Mouse (Mus musculus): ENCODE data around the gene Nup210. TPM values are rescaled to one million over a fixed set of nuclear protein-coding genes. Genes with fewer than 3 reads are reported as not detected.

Gene Nup210
- polyA plus RNA-seq, 1 experiment from 2014 or later = 15.8 TPM

- Histone ChIP-seq H3K27ac (replicated peaks) (no peak overlapping the region; the same call in 1 of the 2 replicates), H3K36me3 (replicated peaks) (no peaks in the 10 kb centered on the region), H3K4me3 (no peak overlapping the region), H3K9me3 (no peaks in the 10 kb centered on the region), H3K4me1 (peaks cover 21% of the 10 kb centered on the region), H3K27me3 (replicated peaks; ENCODE audit: low read depth, poor library complexity, severe bottlenecking) (peaks cover 35% of the 10 kb centered on the region)
- WGBS = 26% methylated on average over 3 of the region's 3 CpGs
- no peak for DNase-seq (ENCODE audit: low spot score)
Measured at GRCm38 (mm10) chr6:91003310-91003995, 113.2 kb downstream of the Nup210 start.

GRCm38 (mm10) chr6:91001566-91001965 is 115.1 kb downstream of the Nup210 start:
- WGBS = 38% methylated on average over 7 of the region's 7 CpGs
- Histone ChIP-seq H3K4me3 (no peak overlapping the region), H3K4me1 (peaks cover 21% of the 10 kb centered on the region)

GRCm38 (mm10) chr6:91000819-91001525 is 115.7 kb downstream of the Nup210 start:
- H3K27ac ChIP-seq (replicated peaks) = no peak overlapping the region; the same call in 1 of the 2 replicates
- peak; percentile 43 for DNase-seq (ENCODE audit: low spot score)
- H3K36me3 ChIP-seq (replicated peaks) = no peaks in the 10 kb centered on the region
- peak overlapping the region; percentile 44 for H3K4me3 ChIP-seq
- 9% methylated on average over 15 of the region's 15 CpGs for WGBS
- H3K9me3 ChIP-seq = no peaks in the 10 kb centered on the region
- peaks cover 35% of the 10 kb centered on the region for H3K27me3 ChIP-seq (replicated peaks; ENCODE audit: low read depth, poor library complexity, severe bottlenecking)
- H3K4me1 ChIP-seq = peaks cover 21% of the 10 kb centered on the region

More at GRCm38 (mm10) chr6:91001566-91001965, 115.1 kb downstream of the Nup210 start:
- H3K9me3 ChIP-seq = no peaks in the 10 kb centered on the region
- peaks cover 35% of the 10 kb centered on the region for H3K27me3 ChIP-seq (replicated peaks; ENCODE audit: low read depth, poor library complexity, severe bottlenecking)
- DNase-seq (ENCODE audit: low spot score) = no peak
- H3K27ac ChIP-seq (replicated peaks) = no peak overlapping the region
- H3K36me3 ChIP-seq (replicated peaks) = no peaks in the 10 kb centered on the region

- peaks cover 21% of the 10 kb centered on the region for H3K4me1 ChIP-seq
- no peak overlapping the region for H3K4me3 ChIP-seq
- H3K36me3 ChIP-seq (replicated peaks) = no peaks in the 10 kb centered on the region
- no peak overlapping the region for H3K27ac ChIP-seq (replicated peaks)
- WGBS = 92% methylated on average over 4 of the region's 4 CpGs
- H3K27me3 ChIP-seq (replicated peaks; ENCODE audit: low read depth, poor library complexity, severe bottlenecking) = peaks cover 35% of the 10 kb centered on the region
- H3K9me3 ChIP-seq = no peaks in the 10 kb centered on the region
- DNase-seq (ENCODE audit: low spot score) = no peak
Measured at GRCm38 (mm10) chr6:90999176-90999575, 117.5 kb downstream of the Nup210 start.

GRCm38 (mm10) chr6:90997025-90997424 is 119.6 kb downstream of the Nup210 start:
- H3K4me3 ChIP-seq = no peak overlapping the region
- no peak overlapping the region for H3K27ac ChIP-seq (replicated peaks)
- H3K4me1 ChIP-seq = peaks cover 14% of the 10 kb centered on the region
- H3K36me3 ChIP-seq (replicated peaks) = no peaks in the 10 kb centered on the region
- H3K27me3 ChIP-seq (replicated peaks; ENCODE audit: low read depth, poor library complexity, severe bottlenecking) = peaks cover 26% of the 10 kb centered on the region
- DNase-seq (ENCODE audit: low spot score) = no peak
- WGBS = 91% methylated on average over 3 of the region's 3 CpGs
- peaks cover 4% of the 10 kb centered on the region; the same call in 1 of the 2 replicates for H3K9me3 ChIP-seq

- no peak overlapping the region for H3K27ac ChIP-seq (replicated peaks)
- H3K4me3 ChIP-seq = no peak overlapping the region
- no peak for DNase-seq (ENCODE audit: low spot score)
- peaks cover 17% of the 10 kb centered on the region for H3K27me3 ChIP-seq (replicated peaks; ENCODE audit: low read depth, poor library complexity, severe bottlenecking)
- WGBS = 88% methylated on average over 2 of the region's 2 CpGs
- no peaks in the 10 kb centered on the region for H3K36me3 ChIP-seq (replicated peaks)
- H3K4me1 ChIP-seq = peaks cover 7% of the 10 kb centered on the region
- peaks cover 4% of the 10 kb centered on the region; the same call in 1 of the 2 replicates for H3K9me3 ChIP-seq
Measured at GRCm38 (mm10) chr6:90996181-90996580, 120.4 kb downstream of the Nup210 start.

- Histone ChIP-seq H3K27ac (replicated peaks) (peak within 1 kb of the TSS; percentile 78), H3K36me3 (replicated peaks) (no peaks in the 10 kb centered on the region), H3K9me3 (peaks cover 4% of the 10 kb centered on the region; the same call in 1 of the 2 replicates), H3K4me3 (peak within 1 kb of the TSS; percentile 74), H3K4me1 (peaks cover 40% of the 10 kb centered on the region), H3K27me3 (replicated peaks; ENCODE audit: low read depth, poor library complexity, severe bottlenecking) (peaks cover 41% of the 10 kb centered on the region)
- peak; percentile 99 for DNase-seq (ENCODE audit: low spot score)
- WGBS = under 1% methylated on average over 39 of the region's 39 CpGs
Measured at GRCm38 (mm10) chr6:90988648-90989317, 127.8 kb downstream of the Nup210 start, which contains the start of gene Iqsec1. Gene Iqsec1 (minus strand): TSS chr6:90988685.

GRCm38 (mm10) chr6:90988299-90988625 is 128.4 kb downstream of the Nup210 start:
- WGBS = 9% methylated on average over 59 of the region's 59 CpGs
- Histone ChIP-seq H3K27ac (replicated peaks) (peak overlapping the region; percentile 78), H3K36me3 (replicated peaks) (no peaks in the 10 kb centered on the region), H3K4me1 (peaks cover 40% of the 10 kb centered on the region), H3K9me3 (peaks cover under 1% of the 10 kb centered on the region; the same call in 1 of the 2 replicates), H3K4me3 (peak overlapping the region; percentile 74), H3K27me3 (replicated peaks; ENCODE audit: low read depth, poor library complexity, severe bottlenecking) (peaks cover 46% of the 10 kb centered on the region)
- no peak for DNase-seq (ENCODE audit: low spot score)

- H3K27me3 ChIP-seq (replicated peaks; ENCODE audit: low read depth, poor library complexity, severe bottlenecking) = peaks cover 46% of the 10 kb centered on the region
Measured at GRCm38 (mm10) chr6:90987561-90988298, 128.9 kb downstream of the Nup210 start.

GRCm38 (mm10) chr6:90984101-90984500 is 132.5 kb downstream of the Nup210 start:
- Histone ChIP-seq H3K4me1 (peaks cover 36% of the 10 kb centered on the region), H3K4me3 (no peak overlapping the region)
- 50% methylated on average over 3 of the region's 3 CpGs for WGBS

More at GRCm38 (mm10) chr6:90987561-90988298, 128.9 kb downstream of the Nup210 start:
- H3K4me3 ChIP-seq = peak overlapping the region; percentile 74
- peak overlapping the region; percentile 77 for H3K27ac ChIP-seq (replicated peaks)
- H3K4me1 ChIP-seq = peaks cover 40% of the 10 kb centered on the region
- WGBS = under 1% methylated on average over 76 of the region's 76 CpGs
- no peaks in the 10 kb centered on the region; the same call in 1 of the 2 replicates for H3K9me3 ChIP-seq
- H3K36me3 ChIP-seq (replicated peaks) = no peaks in the 10 kb centered on the region
- DNase-seq (ENCODE audit: low spot score) = peak; percentile 70

GRCm38 (mm10) chr6:90974279-90974678 is 142.3 kb downstream of the Nup210 start:
- peaks cover 8% of the 10 kb centered on the region for H3K4me1 ChIP-seq
- H3K4me3 ChIP-seq = no peak overlapping the region
- 83% methylated on average over 2 of the region's 2 CpGs for WGBS
- no peaks in the 10 kb centered on the region for H3K27me3 ChIP-seq (replicated peaks; ENCODE audit: low read depth, poor library complexity, severe bottlenecking)
- no peaks in the 10 kb centered on the region for H3K9me3 ChIP-seq
- no peak for DNase-seq (ENCODE audit: low spot score)
- no peaks in the 10 kb centered on the region for H3K36me3 ChIP-seq (replicated peaks)
- H3K27ac ChIP-seq (replicated peaks) = no peak overlapping the region

More at GRCm38 (mm10) chr6:90984101-90984500, 132.5 kb downstream of the Nup210 start:
- H3K9me3 ChIP-seq = no peaks in the 10 kb centered on the region
- no peaks in the 10 kb centered on the region for H3K36me3 ChIP-seq (replicated peaks)
- no peak for DNase-seq (ENCODE audit: low spot score)
- H3K27me3 ChIP-seq (replicated peaks; ENCODE audit: low read depth, poor library complexity, severe bottlenecking) = peaks cover 46% of the 10 kb centered on the region
- H3K27ac ChIP-seq (replicated peaks) = no peak overlapping the region

Data from embryonic facial prominence, embryonic 10.5 days (tissue).